Mouse (Mus musculus): ENCODE data around the gene Dchs2. TPM values are rescaled to one million over a fixed set of nuclear protein-coding genes. Genes with fewer than 3 reads are reported as not detected.

Dchs2 gene
- polyA plus RNA-seq, 1 experiment from 2014 or later = 0.59 TPM

GRCm38 (mm10) chr3:83283882-83284281 lies 156.1 kb downstream of the Dchs2 start:
- Histone ChIP-seq H3K27ac (no peak overlapping the region), H3K36me3 (no peaks in the 10 kb centered on the region), H3K27me3 (ENCODE audit: insufficient read depth, poor library complexity, severe bottlenecking) (peaks cover 5% of the 10 kb centered on the region; the same call in 1 of the 2 replicates), H3K9me3 (no peaks in the 10 kb centered on the region), H3K4me3 (no peak overlapping the region), H3K4me1 (replicated peaks) (0 out of 2 replicates have a peak, but pooled peaks cover 4% of the 10 kb centered on the region)
- DNase-seq (ENCODE audit: low spot score) = no peak
- WGBS = 77% methylated on average over 1 of the region's 1 CpGs

DNA sequence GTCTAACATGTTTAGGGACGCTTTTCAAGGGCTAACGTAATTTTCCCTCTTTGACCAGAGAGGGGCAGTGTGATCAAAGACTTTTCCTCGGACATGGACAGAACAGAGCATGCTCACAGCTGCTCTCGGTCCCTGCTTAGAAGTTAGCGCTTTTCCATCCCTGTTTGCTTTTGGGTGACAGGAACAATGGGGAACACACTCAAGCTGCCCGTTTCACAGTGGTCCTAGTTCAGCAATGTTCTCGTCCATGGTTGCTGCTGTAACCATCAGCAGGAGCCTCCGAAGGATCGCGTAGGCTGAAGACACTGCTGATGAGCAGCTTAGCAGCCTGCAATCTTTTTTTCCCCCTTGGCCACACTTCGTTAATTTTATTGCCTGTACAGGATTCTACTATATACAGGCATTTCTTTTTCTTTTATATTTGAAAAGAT lies 159.2 kb downstream of the Dchs2 start:
- 9% methylated on average over 11 of the region's 11 CpGs for WGBS
- H3K36me3 ChIP-seq = no peaks in the 10 kb centered on the region
- no peaks in the 10 kb centered on the region for H3K9me3 ChIP-seq
- 0 out of 2 replicates have a peak, but pooled peaks cover 4% of the 10 kb centered on the region for H3K4me1 ChIP-seq (replicated peaks)
- DNase-seq (ENCODE audit: low spot score) = peak; percentile 75
- peak overlapping the region; percentile 54 for H3K4me3 ChIP-seq
- H3K27me3 ChIP-seq (ENCODE audit: insufficient read depth, poor library complexity, severe bottlenecking) = peaks cover 5% of the 10 kb centered on the region; the same call in 1 of the 2 replicates
- peak overlapping the region; percentile 87 for H3K27ac ChIP-seq

- WGBS = 66% methylated on average over 6 of the region's 6 CpGs
Observed at GRCm38 (mm10) chr3:83288118-83288840, 160.5 kb downstream of the Dchs2 start.

DNA sequence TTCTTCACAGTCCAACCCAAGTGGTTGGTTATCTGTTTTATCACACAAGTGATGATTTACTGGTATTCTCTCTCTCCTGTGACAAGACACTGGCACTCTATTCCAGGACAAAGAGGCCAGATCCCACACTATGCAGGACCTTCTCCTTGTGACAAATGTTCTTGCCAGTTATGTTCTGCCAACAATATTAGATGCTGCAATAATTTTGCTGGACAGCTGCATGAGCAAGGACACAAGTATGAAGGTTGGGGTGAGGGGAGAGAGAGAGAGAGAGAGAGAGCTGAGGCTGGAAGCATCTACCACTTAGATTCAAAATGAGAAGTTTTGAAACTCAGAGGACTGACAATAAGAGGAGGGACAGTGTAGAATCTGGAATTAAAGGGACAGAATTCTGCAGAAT lies 162.7 kb downstream of the Dchs2 start:
- Histone ChIP-seq H3K9me3 (no peaks in the 10 kb centered on the region), H3K36me3 (no peaks in the 10 kb centered on the region), H3K27me3 (ENCODE audit: insufficient read depth, poor library complexity, severe bottlenecking) (peaks cover 5% of the 10 kb centered on the region; the same call in 1 of the 2 replicates), H3K4me1 (replicated peaks) (0 out of 2 replicates have a peak, but pooled peaks cover 4% of the 10 kb centered on the region), H3K27ac (no peak overlapping the region), H3K4me3 (no peak overlapping the region)
- no peak for DNase-seq (ENCODE audit: low spot score)

More at GRCm38 (mm10) chr3:83288118-83288840, 160.5 kb downstream of the Dchs2 start:
- 0 out of 2 replicates have a peak, but pooled peaks cover 4% of the 10 kb centered on the region for H3K4me1 ChIP-seq (replicated peaks)
- H3K36me3 ChIP-seq = no peaks in the 10 kb centered on the region
- no peak overlapping the region for H3K27ac ChIP-seq
- H3K4me3 ChIP-seq = no peak overlapping the region
- H3K27me3 ChIP-seq (ENCODE audit: insufficient read depth, poor library complexity, severe bottlenecking) = peaks cover 5% of the 10 kb centered on the region; the same call in 1 of the 2 replicates
- DNase-seq (ENCODE audit: low spot score) = peak; percentile 34
- no peaks in the 10 kb centered on the region for H3K9me3 ChIP-seq

- Histone ChIP-seq H3K9me3 (no peaks in the 10 kb centered on the region), H3K36me3 (no peaks in the 10 kb centered on the region), H3K4me1 (replicated peaks) (0 out of 2 replicates have a peak, but pooled peaks cover 4% of the 10 kb centered on the region), H3K27me3 (ENCODE audit: insufficient read depth, poor library complexity, severe bottlenecking) (peaks cover 4% of the 10 kb centered on the region; the same call in 1 of the 2 replicates), H3K27ac (no peak overlapping the region), H3K4me3 (no peak overlapping the region)
- 89% methylated on average over 1 of the region's 1 CpGs for WGBS
- no peak for DNase-seq (ENCODE audit: low spot score)
Observed at GRCm38 (mm10) chr3:83290953-83291352, 163.2 kb downstream of the Dchs2 start.

DNA sequence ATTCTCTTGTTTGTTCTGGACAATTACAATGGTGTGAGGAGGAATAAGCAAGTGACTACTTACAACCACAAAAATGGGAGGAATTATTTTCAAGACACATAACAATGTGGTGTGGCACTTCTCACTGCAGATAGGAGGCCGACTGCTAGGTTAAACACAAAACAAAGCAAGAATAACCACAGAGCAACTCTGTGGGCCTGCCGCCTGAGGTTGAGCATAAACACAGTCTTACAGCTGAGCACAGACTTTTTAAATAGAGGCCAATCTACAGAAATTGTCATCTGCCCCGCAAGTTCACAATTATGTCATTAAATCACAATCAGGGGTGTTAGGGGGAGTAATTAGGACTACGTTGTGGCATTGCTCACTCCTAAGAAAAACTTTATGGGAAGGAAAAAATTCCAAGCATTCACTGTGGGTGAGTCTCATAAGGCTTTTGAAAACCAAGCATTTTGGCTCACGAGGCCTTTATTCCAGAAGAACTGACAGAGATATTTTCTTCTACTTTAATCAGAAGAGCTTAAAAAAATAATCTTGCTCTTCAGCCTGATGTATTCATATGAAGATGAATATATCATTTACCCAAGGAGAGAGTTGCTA lies 172.1 kb downstream of the Dchs2 start:
- Histone ChIP-seq H3K4me3 (no peak overlapping the region), H3K36me3 (no peaks in the 10 kb centered on the region), H3K27me3 (ENCODE audit: insufficient read depth, poor library complexity, severe bottlenecking) (no peaks in the 10 kb centered on the region), H3K27ac (no peak overlapping the region), H3K4me1 (replicated peaks) (no peaks in the 10 kb centered on the region), H3K9me3 (no peaks in the 10 kb centered on the region)
- WGBS = 77% methylated on average over 5 of the region's 5 CpGs
- DNase-seq (ENCODE audit: low spot score) = no peak

DNA sequence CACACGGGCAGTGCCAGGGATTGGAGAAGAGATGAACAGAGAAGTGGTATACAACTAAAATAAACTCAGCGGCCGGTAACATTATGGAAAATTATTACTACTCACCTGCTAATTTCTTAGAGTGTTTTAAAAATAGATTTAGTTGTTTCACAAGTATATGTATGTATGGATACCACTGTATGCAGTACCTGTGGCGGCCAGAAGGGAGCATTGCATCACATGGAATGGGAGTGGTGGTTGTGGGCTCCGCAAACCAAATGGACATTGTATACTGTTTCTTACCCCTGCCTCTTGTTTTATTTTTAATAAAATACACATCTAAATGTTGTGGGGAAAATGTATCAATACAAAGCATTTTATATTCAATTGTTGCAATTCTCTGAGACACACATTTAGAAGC lies 176.1 kb downstream of the Dchs2 start:
- no peaks in the 10 kb centered on the region for H3K27me3 ChIP-seq (ENCODE audit: insufficient read depth, poor library complexity, severe bottlenecking)
- H3K4me1 ChIP-seq (replicated peaks) = no peaks in the 10 kb centered on the region
- H3K27ac ChIP-seq = no peak overlapping the region
- H3K9me3 ChIP-seq = no peaks in the 10 kb centered on the region
- H3K36me3 ChIP-seq = no peaks in the 10 kb centered on the region
- DNase-seq (ENCODE audit: low spot score) = peak; percentile 30
- 72% methylated on average over 5 of the region's 5 CpGs for WGBS
- no peak overlapping the region for H3K4me3 ChIP-seq

DNA sequence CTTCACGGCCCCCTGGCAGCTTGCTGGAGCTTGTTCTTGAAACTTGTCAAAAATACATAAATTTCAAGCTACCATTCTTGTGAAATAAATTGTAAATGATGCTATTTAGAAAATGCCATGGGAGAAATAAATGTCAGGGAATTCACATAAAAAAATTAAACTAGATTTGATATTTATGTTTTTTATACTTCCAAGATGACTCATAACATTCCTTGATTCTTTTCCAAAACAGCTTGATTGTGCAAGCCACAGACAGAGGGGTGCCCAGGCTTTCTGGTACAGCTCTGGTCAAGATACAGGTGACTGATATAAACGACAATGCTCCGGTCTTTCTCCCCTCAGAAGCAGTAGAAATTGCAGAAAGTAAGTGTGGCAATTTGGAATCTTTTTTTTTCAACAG lies 218.2 kb downstream of the Dchs2 start:
- DNase-seq (ENCODE audit: low spot score) = no peak

DNA sequence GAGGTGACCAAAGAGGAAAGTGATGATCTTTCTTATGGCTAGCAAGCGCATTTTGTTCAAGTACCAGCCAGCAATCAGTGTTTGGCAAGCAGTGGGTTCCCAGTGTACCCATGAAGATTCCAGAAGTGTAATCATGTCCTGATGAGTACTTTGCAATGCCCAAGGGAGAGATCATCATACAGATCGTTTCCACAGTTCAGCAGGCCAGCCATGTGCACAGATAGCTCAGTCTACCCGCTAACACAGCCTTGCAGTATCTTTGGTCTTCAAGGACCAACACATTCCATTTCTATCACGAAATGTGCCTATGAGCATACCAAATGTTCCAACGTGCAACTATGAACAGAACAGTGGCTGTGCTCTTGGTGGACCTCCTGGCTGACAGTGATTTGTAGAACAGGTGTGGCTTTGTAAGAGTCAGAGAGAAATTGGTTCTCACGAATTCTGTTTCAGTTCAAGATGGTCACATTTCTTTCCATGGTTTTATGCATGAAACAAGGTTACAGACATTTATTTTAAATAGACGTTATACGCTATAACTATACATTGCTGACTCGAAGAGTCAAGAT lies 240.8 kb downstream of the Dchs2 start:
- Histone ChIP-seq H3K27ac (no peak overlapping the region), H3K4me3 (no peak overlapping the region), H3K4me1 (replicated peaks) (no peaks in the 10 kb centered on the region), H3K36me3 (no peaks in the 10 kb centered on the region), H3K27me3 (ENCODE audit: insufficient read depth, poor library complexity, severe bottlenecking) (no peaks in the 10 kb centered on the region), H3K9me3 (no peaks in the 10 kb centered on the region)
- WGBS = 91% methylated on average over 9 of the region's 9 CpGs
- no peak for DNase-seq (ENCODE audit: low spot score)

More for the DNA sequence above, 218.2 kb downstream of the Dchs2 start:
- Histone ChIP-seq H3K9me3 (no peaks in the 10 kb centered on the region), H3K4me1 (replicated peaks) (no peaks in the 10 kb centered on the region), H3K36me3 (no peaks in the 10 kb centered on the region), H3K27me3 (ENCODE audit: insufficient read depth, poor library complexity, severe bottlenecking) (no peaks in the 10 kb centered on the region), H3K27ac (no peak overlapping the region), H3K4me3 (no peak overlapping the region)
- WGBS = 91% methylated on average over 3 of the region's 3 CpGs

- 89% methylated on average over 2 of the region's 2 CpGs for WGBS
Observed at GRCm38 (mm10) chr3:83369871-83370270, 242.1 kb downstream of the Dchs2 start.

DNA sequence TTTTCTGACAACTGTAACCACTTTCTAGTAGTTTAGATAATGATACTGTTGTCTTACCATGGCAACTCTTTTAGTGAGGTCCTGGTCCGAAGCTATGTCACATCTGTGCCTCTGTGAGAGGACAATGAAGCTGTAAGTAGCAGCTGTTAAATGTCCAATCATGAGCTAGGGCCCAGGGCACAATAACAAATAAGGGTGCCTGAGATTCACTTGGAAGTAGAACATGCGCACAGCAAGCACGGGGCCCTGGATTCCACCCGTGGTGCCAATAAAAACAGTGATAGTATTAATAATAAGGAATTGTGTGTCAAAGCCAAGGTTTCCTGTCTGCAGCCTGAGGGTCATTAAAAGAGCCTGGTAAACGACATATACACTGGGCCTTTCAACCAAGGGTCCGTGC lies 246.6 kb downstream of the Dchs2 start:
- no peak for DNase-seq (ENCODE audit: low spot score)

More at GRCm38 (mm10) chr3:83369871-83370270, 242.1 kb downstream of the Dchs2 start:
- no peak for DNase-seq (ENCODE audit: low spot score)
- Histone ChIP-seq H3K27me3 (ENCODE audit: insufficient read depth, poor library complexity, severe bottlenecking) (no peaks in the 10 kb centered on the region), H3K9me3 (no peaks in the 10 kb centered on the region), H3K27ac (no peak overlapping the region), H3K4me3 (no peak overlapping the region), H3K36me3 (no peaks in the 10 kb centered on the region), H3K4me1 (replicated peaks) (no peaks in the 10 kb centered on the region)

GRCm38 (mm10) chr3:83376834-83377233 lies 249.1 kb downstream of the Dchs2 start:
- no peak overlapping the region for H3K27ac ChIP-seq
- no peaks in the 10 kb centered on the region for H3K36me3 ChIP-seq
- 89% methylated on average over 6 of the region's 6 CpGs for WGBS
- no peaks in the 10 kb centered on the region for H3K4me1 ChIP-seq (replicated peaks)
- no peaks in the 10 kb centered on the region for H3K27me3 ChIP-seq (ENCODE audit: insufficient read depth, poor library complexity, severe bottlenecking)
- no peaks in the 10 kb centered on the region for H3K9me3 ChIP-seq
- no peak for DNase-seq (ENCODE audit: low spot score)
- no peak overlapping the region for H3K4me3 ChIP-seq

More for the DNA sequence above, 246.6 kb downstream of the Dchs2 start:
- WGBS = 85% methylated on average over 6 of the region's 6 CpGs
- Histone ChIP-seq H3K9me3 (no peaks in the 10 kb centered on the region), H3K36me3 (no peaks in the 10 kb centered on the region), H3K27me3 (ENCODE audit: insufficient read depth, poor library complexity, severe bottlenecking) (no peaks in the 10 kb centered on the region), H3K4me1 (replicated peaks) (no peaks in the 10 kb centered on the region), H3K4me3 (no peak overlapping the region), H3K27ac (no peak overlapping the region)

Measured in hindbrain, embryonic 10.5 days (tissue).